Mouse (Mus musculus) intestine, postnatal 0 days (tissue): ENCODE measurements at regions not wholly inside any gene's neighbourhood (a gene's known extent, or its start where the extent isn't known, plus 50 kb on each side); places are given as distances from the start of the nearest gene placed in this dataset.

Source experiments
- ATAC-seq: fragments of 200-750 bp; cut with Nextera tagmentation; 2 replicates; pipeline ENCODE4 v1.8.0; 2017; ENCODE audit warnings: mild to moderate bottlenecking, moderate TSS enrichment, moderate library complexity
- H3K27ac ChIP-seq: fragments of 300-500 bp; sonication (generic); 2 replicates; pipeline ENCODE4 v1.5.1; 2014; ENCODE audit warnings: mild to moderate bottlenecking, low read depth, low read length, moderate library complexity
- H3K27me3 ChIP-seq: fragments of 300-500 bp; sonication (generic); replicated peaks from 2 replicates; pipeline ENCODE4 v1.6.1; 2014; ENCODE audit warnings: low read length, mixed read lengths; ENCODE audit not compliant: control insufficient read depth, insufficient read depth
- H3K36me3 ChIP-seq: fragments of 300-500 bp; sonication (generic); 2 replicates; pipeline ENCODE4 v1.6.1; 2014; ENCODE audit warnings: mild to moderate bottlenecking, moderate library complexity; ENCODE audit not compliant: control insufficient read depth, insufficient read depth
- H3K4me1 ChIP-seq: fragments of 300-500 bp; sonication (generic); replicated peaks from 2 replicates; pipeline ENCODE4 v1.6.1; 2014; ENCODE audit warnings: antibody characterized with exemption, low read length, mixed read lengths; ENCODE audit not compliant: control insufficient read depth, insufficient read depth
- H3K4me2 ChIP-seq: fragments of 300-500 bp; sonication (generic); replicated peaks from 2 replicates; pipeline ENCODE4 v1.6.1; 2014; ENCODE audit warnings: low read depth, mild to moderate bottlenecking, moderate library complexity
- H3K4me3 ChIP-seq: fragments of 300-500 bp; sonication (generic); 2 replicates; pipeline ENCODE4 v1.5.1; 2014; ENCODE audit warnings: low read depth, low read length
- H3K9ac ChIP-seq: fragments of 300-500 bp; sonication (generic); 2 replicates; pipeline ENCODE4 v1.6.1; 2014; ENCODE audit warnings: mild to moderate bottlenecking, low read depth, low read length
- H3K9me3 ChIP-seq: fragments of 300-500 bp; sonication (generic); 2 replicates; pipeline ENCODE4 v1.6.1; 2016; ENCODE audit warnings: mixed run types; ENCODE audit not compliant: control insufficient read depth
- CTCF ChIP-seq: sonication (generic); IDR thresholded peaks from 2 replicates; pipeline ENCODE4 v1.5.1; 2016; ENCODE audit warnings: low read depth, mild to moderate bottlenecking, control low read depth, antibody characterized with exemption, moderate library complexity
- WGBS: fragments of 180-500 bp; shearing (Covaris S2); extraction: QIAGEN DNeasy Blood & Tissue Kit; methylation state at CpG from one replicate; pipeline ENCODE4 v1.1.7; 2014; 5-methylcytosine and 5-hydroxymethylcytosine counted together

- Histone ChIP-seq H3K36me3 (no peaks in the 10 kb centered on the region), H3K4me3 (no peak overlapping the region), H3K9me3 (no peaks in the 10 kb centered on the region), H3K9ac (no peak overlapping the region), H3K27me3 (no peaks in the 10 kb centered on the region), H3K27ac (no peak overlapping the region), H3K4me2 (no peak overlapping the region), H3K4me1 (no peaks in the 10 kb centered on the region)
- no peak for TF ChIP-seq CTCF
- WGBS, result 40% methylated on average over 7 of the region's 7 CpGs
- no peak for ATAC-seq
Observed at GRCm38 (mm10) chr3:147101053-147101764, 249.0 kb downstream of the Ttll7 start.

DNA sequence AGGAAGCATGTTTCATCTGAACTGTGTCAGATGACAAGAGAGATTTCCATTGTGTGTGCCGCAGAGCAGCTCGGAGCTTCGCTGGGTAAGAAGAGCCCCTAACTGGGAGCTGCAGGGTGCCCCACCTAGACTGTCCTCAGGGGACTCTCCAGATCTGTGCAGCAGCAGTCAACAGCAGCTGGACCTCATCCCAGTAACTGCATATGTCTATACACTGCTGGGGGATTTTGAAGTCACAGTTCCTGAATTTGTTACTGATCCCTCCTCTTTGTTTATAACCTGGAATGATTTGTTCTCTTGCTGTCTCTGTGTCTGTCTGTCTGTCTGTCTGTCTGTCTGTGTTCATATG, 249.6 kb downstream of the Ttll7 start:
- no peak for ATAC-seq
- TF ChIP-seq CTCF, result no peak

GRCm38 (mm10) chr3:147103428-147103827, 251.3 kb downstream of the Ttll7 start:
- Histone ChIP-seq H3K36me3 (no peaks in the 10 kb centered on the region), H3K4me3 (no peak overlapping the region), H3K9me3 (no peaks in the 10 kb centered on the region), H3K27ac (no peak overlapping the region), H3K4me1 (no peaks in the 10 kb centered on the region), H3K9ac (no peak overlapping the region), H3K27me3 (no peaks in the 10 kb centered on the region), H3K4me2 (no peak overlapping the region)
- TF ChIP-seq CTCF, result no peak
- no peak for ATAC-seq
- WGBS, result 71% methylated on average over 7 of the region's 7 CpGs

More for the DNA sequence above, 249.6 kb downstream of the Ttll7 start:
- Histone ChIP-seq H3K27ac (no peak overlapping the region), H3K9ac (no peak overlapping the region), H3K4me1 (no peaks in the 10 kb centered on the region), H3K27me3 (no peaks in the 10 kb centered on the region), H3K4me3 (no peak overlapping the region), H3K36me3 (no peaks in the 10 kb centered on the region), H3K4me2 (no peak overlapping the region), H3K9me3 (no peaks in the 10 kb centered on the region)
- WGBS, result 51% methylated on average over 3 of the region's 3 CpGs

DNA sequence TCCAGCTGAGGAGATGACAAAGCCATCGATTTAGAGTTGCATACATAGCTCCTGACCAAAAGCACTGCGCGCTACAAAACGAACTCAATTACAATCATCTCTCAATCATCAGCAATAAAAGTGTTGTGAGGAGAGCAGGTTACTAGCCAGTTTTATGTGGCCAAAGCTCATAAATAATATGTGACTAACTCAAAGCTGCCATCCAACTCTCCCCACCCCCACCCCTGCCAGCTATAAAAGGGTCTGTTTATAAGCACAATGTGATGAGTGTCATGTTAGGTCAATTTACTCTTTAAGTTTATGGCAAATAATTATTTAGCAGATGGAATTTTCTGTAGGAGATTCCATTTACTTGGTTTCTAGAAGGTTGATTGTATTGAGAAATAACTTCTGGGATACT, 265.4 kb downstream of the Ttll7 start:
- Histone ChIP-seq H3K9me3 (no peaks in the 10 kb centered on the region), H3K4me3 (no peak overlapping the region), H3K9ac (no peak overlapping the region), H3K4me1 (no peaks in the 10 kb centered on the region), H3K27me3 (no peaks in the 10 kb centered on the region), H3K36me3 (no peaks in the 10 kb centered on the region), H3K4me2 (no peak overlapping the region), H3K27ac (no peak overlapping the region)
- no peak for TF ChIP-seq CTCF
- WGBS, result 74% methylated on average over 4 of the region's 4 CpGs
- no peak for ATAC-seq

- Histone ChIP-seq H3K4me3 (no peak overlapping the region), H3K9me3 (no peaks in the 10 kb centered on the region), H3K4me2 (no peak overlapping the region), H3K27ac (no peak overlapping the region), H3K4me1 (no peaks in the 10 kb centered on the region), H3K9ac (no peak overlapping the region), H3K36me3 (no peaks in the 10 kb centered on the region), H3K27me3 (no peaks in the 10 kb centered on the region)
- 49% methylated on average over 5 of the region's 5 CpGs for WGBS
- no peak for ATAC-seq
- TF ChIP-seq CTCF, result no peak
Observed at GRCm38 (mm10) chr3:147118092-147118491, 265.9 kb downstream of the Ttll7 start.

GRCm38 (mm10) chr3:147118622-147119021, 266.5 kb downstream of the Ttll7 start:
- no peak for ATAC-seq
- no peak overlapping the region for H3K27ac ChIP-seq
- H3K4me3 ChIP-seq, result no peak overlapping the region
- no peaks in the 10 kb centered on the region for H3K9me3 ChIP-seq
- no peak overlapping the region for H3K9ac ChIP-seq
- TF ChIP-seq CTCF, result no peak
- no peaks in the 10 kb centered on the region for H3K27me3 ChIP-seq
- 86% methylated on average over 6 of the region's 6 CpGs for WGBS
- H3K36me3 ChIP-seq, result no peaks in the 10 kb centered on the region
- H3K4me1 ChIP-seq, result no peaks in the 10 kb centered on the region
- no peak overlapping the region for H3K4me2 ChIP-seq

DNA sequence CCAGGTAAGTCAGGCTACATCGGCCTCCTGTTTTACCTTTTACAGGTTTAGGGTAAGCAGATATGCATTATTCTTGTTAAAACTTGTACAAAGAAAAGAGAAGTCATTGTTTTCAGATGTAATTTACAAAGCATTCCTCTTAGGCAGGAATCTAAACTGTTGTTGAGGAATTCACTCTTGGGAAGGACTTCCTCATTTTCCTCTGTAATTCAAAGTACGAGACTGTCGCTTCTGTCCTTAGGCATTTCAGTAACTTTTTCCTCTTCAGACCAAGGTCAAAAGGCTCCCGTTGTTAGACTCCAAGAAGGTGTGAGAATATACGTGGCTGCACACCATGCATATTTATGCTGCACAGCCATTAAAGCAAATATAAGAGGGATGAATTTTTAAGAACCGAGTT, 269.7 kb downstream of the Ttll7 start:
- 74% methylated on average over 6 of the region's 6 CpGs for WGBS
- H3K4me2 ChIP-seq, result no peak overlapping the region
- H3K27ac ChIP-seq, result no peak overlapping the region
- no peaks in the 10 kb centered on the region for H3K27me3 ChIP-seq
- no peak for ATAC-seq
- no peak for TF ChIP-seq CTCF
- H3K4me3 ChIP-seq, result no peak overlapping the region
- H3K36me3 ChIP-seq, result no peaks in the 10 kb centered on the region
- no peaks in the 10 kb centered on the region for H3K4me1 ChIP-seq
- H3K9me3 ChIP-seq, result no peaks in the 10 kb centered on the region
- H3K9ac ChIP-seq, result no peak overlapping the region
